Mouse (Mus musculus): ENCODE results near the gene Mboat2. TPM values are rescaled to one million over a fixed set of nuclear protein-coding genes. Genes with fewer than 3 reads are reported as not detected.

Mboat2 gene
- total RNA-seq, 2 experiments from 2014 or later: 21.5 to 32.8 TPM

DNA sequence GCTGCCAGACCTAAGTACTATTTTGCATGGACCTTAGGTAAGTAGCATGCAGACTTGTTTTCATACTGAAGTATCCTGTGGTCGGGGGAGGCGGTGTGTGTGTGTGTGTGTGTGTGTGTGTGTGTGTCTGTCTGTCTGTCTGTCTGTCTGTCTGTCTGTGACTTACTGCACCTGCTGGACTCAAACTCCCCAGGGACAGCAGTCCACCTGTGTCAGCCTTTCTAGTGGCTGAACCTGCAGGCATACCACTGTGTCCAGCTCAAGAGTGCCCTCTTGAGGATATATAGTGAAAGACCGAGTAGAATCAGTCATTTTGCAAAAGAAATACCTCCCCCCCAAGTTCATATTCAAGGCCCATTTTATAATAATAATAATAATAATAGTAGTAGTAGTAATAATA lies 117.7 kb downstream of the Mboat2 start:
- peak in 1 of 2 experiments; percentile 54 for DNase-seq

DNA sequence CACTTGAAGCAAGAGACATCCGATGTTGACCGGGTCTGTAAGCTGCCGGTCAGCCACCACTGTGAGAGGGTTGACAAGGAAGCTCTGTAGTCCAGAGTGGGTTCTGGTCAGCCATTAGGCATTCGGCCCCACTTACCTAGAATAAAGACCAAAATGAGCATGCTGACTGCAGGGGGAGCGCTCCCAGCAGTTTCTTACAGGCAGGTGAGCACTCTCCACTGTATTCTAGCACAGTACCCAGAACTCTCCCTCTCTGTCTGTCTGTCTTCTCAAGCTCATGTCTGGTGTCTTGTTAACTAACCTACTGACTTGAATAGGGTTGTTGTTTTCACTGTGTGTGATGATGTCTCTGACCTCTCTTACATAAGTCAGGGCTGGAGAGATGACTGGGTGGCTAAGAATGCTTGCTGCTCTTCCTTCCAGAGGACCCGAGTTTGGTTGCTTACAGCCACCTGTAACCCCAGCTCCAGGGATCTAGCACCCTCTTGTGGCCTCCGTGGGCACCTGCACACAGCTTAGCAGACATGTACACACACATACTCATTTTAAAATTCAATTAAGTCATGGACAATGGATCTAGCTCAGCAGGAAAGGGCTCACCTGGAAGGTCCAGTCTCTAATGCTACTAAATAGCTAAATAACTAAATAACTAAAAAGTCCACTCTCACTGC lies 119.8 kb downstream of the Mboat2 start:
- peak in 1 of 2 experiments; percentile 39 for DNase-seq

DNA sequence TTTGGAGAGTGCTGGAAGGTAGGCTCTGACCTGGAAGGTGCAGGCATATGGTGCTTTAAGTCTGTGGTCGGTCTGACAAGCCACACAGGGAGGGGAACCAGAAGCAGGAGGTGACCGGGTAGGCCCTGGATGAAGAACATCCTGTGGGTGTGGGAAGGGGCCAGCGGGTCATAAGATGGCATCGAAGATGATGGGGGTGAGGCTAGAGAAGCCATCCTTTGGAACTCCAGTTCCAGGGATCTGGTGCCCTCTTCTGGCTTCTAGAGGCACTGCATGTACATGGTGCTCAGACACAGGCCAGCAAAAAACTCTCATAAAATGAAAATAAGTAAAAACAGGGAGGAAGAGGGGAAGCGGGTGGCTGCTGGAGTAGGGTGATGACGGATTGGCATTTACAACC lies 121.5 kb downstream of the Mboat2 start:
- peak; percentile 60 to 78 for DNase-seq

DNA sequence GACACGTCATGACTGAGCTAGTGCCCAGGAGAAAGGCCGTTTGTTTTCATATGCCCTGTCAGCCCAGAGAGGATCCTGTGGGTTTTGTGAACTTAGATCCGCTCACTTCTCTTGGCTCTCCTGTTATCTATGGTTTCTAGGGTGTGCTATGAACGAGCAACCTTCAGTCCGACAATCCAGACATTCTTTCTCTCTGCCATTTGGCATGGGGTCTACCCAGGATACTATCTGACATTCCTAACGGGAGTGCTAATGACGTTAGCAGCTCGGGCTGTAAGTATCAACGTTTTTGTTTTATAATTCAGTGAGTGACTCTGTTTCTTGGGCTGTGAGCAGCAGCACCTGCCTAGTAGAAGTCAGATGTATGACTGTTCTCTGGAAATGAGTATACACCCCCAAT lies 124.5 kb downstream of the Mboat2 start:
- DNase-seq: no peak

DNA sequence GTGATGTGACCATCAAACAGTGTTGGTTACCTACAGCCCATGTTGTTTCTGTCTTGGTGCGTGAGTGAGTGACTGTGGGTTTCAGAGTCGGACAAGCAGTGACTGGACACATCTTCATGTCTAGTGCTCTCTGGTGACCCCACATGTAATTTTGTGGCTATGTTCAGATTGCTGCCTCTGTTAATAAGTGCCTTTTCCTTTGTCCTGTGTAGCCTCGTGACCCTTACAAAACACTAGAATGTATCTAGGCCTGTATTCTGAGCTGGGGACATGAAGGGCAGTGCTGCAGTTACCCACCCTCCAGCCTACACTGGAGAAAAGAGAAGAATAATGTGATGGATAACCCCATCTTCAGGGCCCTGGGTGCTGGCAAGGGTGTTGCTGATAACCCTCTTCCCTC lies 127.8 kb downstream of the Mboat2 start:
- DNase-seq: no peak

DNA sequence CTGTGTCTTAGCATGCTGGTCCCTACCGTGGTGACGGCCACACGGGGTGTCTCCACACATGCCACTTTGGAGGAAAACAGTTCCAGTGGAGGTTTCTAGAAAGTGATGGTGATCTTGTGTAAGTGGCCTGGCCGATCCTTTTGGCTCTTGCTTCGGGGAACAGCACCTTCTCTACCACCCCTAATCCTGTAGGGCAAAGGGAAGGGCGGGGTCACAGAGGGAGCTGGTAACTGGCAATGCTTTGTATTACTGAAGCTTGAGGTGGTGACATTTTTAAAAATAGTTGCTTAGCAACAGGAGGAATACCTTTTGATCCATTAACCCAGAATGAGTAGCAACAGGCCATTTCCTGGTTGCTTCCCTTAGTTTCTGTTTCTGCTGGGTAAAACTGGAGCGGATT lies 131.1 kb downstream of the Mboat2 start:
- DNase-seq: no peak

DNA sequence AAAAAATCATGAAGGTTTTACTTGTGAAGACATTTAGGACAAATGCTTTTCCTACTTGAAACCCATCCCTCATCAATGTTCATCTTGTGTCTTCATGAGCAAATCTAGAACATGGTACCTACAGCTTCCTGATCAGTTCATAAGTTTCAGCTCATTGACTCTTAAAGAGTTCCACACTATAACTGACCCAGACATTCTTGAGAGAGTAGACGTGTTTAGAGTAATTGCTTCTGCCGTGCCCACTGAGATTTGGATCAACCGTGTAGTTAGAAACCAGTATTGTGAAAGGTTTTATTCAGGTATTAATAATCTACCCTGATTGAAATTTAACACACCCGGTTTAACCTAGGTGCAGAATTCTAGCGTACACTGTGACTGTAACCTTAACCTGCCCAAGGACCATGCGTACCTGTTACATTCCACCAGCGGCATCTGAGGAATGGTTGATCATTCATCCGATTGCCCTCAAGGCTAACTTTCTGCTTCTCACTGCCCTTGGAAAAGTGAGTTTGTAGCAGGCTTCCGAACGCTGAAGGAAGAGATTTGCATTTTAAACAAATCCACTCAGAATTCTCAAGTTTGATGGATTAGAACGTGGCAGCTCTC lies 131.8 kb downstream of the Mboat2 start:
- no peak for DNase-seq

DNA sequence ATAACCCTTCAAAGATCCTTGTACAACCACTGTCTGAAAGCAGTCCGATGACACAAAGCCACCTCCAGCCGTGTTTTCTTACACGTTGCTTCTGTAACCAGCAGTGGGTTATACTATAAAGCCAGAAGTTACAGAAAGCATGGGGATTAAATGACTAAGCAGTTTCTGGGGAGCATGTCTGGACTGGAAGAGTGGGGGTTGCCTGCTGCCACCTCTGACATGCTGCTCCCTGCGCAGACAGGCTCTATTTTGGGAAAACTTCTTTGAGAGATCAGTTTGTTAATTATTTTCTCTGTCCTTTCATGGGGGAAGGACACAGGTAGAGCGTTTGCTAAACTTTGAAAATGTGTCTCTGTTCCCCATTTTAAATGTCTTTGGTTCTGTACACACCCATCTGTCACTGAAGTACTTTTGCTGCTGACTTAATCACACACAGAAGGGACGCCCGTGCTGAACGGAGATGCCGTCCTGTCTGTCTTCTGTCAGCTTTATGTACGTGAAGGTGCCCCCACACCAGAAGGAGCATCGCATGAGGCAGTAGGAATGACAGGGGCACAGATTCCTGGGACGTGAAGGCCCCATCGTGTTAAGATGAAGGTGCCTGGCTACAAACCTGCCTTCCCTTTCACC lies 132.8 kb downstream of the Mboat2 start:
- no peak for DNase-seq

DNA sequence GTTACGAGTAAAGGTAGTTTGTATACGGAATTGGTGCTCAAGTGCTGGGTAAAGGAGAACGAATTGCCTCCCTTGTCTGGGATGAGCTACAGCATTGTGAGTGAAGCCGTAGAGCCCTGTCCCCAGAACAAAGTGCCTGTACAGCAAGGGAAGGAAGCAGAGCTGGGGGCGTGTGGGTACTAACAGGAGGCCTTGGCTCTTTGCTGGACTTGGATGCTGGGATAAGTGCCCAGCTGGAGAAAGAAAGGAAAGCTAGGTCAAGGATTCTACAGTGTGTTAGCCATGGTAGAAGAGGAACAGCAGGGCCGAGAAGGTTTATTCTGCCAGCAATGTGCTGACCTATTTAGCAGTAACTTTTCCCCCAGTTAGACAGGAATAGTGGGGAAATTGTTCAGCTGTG lies 134.7 kb downstream of the Mboat2 start:
- DNase-seq: peak; percentile 51 to 54

DNA sequence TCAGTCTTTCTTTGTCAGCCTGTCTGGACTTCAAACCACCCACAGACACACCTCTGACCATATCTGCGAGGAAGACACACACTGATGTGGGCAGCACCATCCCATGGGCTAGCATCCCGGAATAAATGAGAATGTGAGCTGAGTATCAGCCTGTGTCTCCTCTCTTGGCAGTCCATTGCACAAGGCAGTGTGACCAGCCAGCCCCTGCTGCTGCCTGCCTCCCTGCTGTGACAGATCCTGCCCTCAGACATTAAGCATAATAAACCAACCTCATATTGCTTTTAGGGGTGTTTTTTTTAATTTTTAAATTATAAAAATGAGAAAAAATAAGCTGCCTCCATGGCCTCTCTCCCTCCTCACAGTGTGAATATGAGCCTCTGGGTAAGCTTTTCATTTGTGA lies 135.4 kb downstream of the Mboat2 start:
- DNase-seq: no peak

DNA sequence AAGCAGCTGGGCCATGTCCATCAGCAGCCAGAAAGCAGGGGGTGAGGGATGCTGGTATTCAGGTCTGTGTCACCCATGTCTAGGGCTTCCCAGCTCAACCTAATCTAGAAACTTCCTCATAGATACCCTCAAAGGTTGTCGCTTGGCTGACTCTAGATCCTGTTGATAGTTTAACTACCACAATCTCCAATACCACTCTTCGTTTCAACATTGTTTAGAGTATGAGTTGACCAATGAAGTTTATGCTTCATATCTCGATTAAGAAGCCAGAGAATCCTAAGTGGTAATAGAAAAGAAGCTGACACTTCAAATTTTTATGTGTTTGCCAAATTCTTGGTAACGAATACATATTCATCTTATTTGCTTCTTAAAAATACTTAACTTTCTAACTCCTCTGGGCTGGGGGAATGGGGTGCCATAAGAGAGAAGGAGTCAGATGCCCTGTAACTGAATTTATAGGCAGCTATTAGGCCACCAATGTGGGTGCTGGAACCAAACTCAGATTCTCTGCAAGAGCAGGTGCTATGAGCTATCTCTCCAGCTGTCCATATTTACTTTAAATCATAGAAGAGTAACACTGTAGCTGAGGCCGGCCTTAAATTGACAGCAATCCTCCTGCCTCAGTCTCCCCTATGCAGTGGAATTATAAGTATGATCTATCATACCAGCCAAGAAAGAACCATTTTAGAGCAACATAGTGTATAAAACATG lies 141.0 kb downstream of the Mboat2 start:
- DNase-seq: no peak

DNA sequence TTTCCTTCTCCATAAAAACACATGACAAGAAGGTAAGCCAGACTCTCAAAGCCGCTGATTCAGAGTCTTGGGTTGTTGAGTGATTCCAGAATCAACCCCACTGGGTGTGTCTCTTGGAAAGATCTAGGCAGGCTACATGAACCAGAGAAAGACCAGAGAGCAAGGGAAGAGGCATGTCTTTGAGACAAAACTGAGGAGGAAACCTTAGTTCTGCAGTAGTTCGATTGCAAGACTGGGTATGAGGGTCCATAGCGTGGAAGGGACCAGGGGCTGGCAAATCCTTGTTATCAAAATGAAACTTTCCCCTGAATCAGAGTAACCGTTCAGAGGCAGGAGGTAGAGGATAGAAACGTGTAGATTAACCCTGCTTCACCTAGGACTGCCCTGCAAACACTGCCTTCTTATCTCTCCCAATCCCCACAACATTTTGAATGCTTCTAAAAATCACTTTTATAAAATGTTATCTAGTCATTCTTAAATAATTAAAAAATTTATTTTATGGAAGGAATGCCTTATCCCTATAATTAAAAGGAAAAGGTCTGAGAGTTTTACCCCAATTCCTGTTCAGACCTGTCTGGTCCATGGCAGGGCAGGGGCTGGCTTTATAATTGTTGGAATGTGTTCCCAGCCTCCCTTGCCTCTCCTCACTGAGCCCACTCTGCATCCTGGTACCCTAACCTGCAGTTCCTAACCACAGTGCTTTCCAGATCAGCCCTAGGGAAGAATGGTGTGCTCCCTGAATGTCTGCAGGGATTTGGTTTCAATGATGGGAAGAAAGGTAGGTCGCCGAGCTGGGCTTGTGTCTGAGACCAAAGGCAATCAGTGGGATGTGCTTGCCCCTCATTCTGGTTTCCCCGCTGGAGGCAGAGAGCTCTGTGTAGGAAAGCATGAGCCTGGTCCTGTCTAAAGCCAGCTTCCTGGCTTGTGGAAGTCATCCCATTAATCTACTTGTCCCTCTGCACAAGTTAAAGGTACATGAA lies 142.0 kb downstream of the Mboat2 start:
- DNase-seq: no peak

DNA sequence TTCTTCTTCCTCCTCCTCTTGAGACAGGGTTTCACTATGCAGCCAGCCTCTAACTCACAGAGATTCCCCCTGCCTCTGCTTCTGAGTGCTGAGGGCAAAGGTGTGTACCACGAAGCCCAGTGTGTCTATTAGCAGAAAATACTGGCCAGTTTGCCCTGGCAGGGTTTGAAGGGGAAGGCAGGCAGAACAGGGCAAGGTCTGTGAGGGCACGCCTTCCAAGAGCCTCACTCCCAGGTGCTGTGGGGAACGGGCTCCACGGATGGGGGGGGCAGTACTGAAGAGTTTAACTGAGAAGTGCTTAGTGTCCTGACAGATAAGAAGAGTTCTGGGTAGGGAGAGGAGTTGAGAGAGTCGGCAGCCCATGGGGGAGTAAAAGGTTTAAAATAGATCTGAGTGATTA lies 142.9 kb downstream of the Mboat2 start:
- DNase-seq: no peak

DNA sequence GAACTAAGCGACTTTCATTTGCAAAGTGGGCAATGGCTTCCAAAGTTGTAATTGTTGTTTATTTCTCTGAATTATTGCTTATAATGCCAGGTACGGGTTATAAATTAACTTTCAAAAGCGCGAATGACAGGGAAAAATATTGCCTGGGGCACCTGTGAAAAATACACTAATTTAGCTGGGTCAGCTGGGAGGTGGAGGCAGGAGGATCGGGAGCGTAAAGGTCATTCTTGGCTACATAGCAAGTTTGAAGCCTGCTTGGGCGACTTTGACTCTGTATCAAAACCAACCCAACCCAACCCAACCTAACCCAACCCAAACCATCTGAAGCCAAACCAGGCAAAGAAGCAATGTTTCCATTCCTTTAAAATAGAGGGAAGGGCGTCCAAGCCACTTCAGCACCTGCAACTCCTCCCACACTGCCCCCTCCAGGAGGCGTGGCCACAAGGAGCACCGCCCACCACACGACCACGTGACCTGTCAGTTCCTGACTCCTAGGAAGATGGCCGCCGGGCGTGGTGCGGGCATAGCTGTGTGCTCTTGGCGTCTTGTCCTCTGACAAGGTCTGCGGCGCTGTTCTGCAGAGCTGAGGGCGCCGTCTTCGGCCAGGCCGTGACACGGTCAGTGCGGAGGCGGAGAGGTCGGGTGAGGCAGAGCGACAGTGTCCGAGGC lies 143.9 kb downstream of the Mboat2 start, which contains the start of gene Kidins220:
Kidins220 (plus strand) TSS at position 480 of the 669 bp plus-strand sequence.
- peak; percentile 94 to 98 for DNase-seq

DNA sequence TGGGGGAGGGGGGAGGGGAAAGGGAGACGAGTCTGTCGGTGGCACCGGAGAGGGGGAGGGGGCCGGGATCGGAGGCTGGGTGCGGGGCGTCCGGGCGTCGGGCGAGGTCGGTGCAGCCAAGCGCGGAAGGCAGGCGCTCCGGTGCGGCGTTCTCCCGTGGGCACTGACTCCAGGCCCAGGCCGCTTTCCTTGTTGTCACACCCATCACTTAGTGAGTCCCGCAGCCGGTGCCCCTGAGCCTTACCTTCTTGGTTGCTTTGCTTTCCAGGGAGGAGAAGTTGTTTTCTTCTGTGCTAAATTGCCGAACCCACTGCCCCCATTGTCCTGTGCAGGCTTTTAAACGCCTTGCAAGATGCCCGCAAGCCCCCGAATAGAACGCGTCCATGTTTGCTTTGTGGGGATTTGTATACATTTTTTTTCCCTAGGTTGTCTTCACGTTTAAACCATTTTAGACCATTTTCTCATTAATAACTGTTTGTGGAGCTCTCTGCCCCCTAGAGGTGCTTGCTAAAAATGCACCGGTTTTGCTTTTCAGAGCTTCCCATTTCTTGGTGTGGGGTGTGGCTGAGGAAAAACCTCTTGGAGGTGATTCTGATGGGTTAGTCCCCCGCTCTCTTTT lies 144.5 kb downstream of the Mboat2 start:
- peak; percentile 55 to 74 for DNase-seq

DNA sequence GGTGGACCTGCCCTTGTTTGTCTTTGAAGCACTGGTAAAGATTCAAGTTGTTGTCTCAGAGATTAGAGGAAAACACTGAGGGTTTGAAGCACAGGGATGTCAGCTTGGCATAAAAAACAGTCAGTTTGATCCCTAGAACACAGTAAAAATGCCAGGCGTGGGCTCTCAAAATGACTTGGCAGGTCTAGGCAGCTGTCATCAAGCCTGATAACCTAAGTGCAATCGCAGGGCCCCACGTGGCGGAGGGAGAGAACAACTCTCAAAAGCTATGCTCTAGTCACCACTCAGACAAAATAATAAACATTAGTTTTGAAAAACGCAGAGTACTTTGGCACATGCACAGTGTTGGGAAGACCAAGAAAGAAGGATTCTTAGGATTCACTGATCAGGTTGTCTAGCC lies 154.5 kb downstream of the Mboat2 start:
- DNase-seq: no peak

DNA sequence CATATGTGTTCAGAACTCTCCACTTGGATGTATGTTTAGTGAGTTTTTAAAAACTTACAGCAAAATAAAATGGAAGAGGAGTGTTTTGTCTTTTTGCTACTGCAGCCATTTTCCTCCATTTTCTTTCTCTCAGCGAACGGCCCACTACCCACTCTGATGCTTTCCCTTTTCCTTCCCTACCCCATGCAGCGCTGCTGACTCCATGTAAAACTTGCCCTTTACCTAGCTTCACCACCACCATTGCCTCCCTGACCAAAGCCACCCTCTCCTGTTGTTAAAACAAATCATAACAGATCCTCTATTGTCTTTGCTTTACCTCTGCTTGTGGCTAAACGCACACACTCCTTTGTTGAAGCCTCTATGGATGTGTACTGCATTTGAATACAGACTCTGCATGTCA lies 164.7 kb downstream of the Mboat2 start:
- no peak for DNase-seq

DNA sequence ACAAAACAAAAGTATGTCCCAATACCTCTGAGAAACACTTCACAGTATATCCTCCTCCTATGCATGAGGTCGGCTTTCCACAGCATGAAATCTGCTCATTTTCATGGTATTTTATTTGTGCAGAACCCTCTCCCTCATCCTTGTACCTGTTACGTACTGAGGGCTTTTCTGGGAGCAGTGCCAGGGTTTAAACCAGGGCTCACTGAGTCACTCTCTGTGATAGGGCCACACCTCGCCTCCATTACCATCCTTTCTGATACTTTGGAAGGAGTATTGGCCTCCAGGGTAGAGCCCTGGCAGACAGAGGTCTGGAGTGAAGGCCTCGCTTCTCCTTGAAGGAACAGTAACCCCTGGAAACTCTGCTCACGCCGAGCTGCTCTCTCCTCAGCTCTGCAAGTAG lies 174.7 kb downstream of the Mboat2 start:
- no peak for DNase-seq

DNA sequence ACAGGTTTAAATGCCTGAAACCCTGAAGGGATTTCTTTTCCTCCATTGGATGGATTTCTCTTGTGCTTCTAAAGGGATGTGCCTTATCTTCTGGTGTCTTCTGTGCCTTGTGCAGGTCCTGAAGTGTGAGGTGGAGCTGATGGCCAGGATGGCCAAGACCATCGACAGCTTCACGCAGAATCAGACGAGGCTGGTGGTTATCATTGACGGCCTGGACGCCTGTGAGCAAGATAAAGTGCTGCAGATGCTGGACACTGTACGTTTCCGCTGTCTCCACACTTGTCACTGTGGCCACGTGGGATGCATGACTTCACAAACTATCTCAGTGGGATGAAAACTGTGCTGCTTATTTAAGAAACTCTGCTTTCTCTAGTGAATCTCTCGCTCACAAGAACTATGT lies 179.3 kb downstream of the Mboat2 start:
- DNase-seq: no peak

DNA sequence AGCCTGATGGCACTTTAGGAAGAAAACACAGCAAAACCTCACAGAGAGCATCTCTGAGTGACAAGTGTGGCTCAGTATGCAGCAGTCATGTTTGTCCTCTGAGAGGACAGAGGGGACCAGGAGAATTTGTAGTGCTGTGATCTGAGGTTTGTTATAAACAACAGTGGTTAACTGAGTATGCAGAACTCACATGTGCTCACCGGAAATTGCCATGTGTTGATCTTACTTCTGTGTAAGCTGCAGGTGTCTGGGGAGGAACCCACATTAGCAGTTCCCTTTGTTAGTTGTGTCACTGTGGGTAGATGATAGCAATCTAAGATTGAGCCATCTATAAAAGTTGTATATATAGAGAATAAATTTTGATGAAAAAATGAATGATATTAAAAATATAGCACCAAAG lies 179.7 kb downstream of the Mboat2 start:
- DNase-seq: no peak
